Mouse (Mus musculus): ENCODE measurements around the gene Gnat1. TPM values are rescaled to one million over a fixed set of nuclear protein-coding genes. Genes with fewer than 3 reads are reported as not detected.
A peak's percentile ranks its signal among the peaks of the same experiment; 100 is the strongest.

Gene Gnat1
- total RNA-seq, 2 experiments from 2014 or later: not detected

DNA sequence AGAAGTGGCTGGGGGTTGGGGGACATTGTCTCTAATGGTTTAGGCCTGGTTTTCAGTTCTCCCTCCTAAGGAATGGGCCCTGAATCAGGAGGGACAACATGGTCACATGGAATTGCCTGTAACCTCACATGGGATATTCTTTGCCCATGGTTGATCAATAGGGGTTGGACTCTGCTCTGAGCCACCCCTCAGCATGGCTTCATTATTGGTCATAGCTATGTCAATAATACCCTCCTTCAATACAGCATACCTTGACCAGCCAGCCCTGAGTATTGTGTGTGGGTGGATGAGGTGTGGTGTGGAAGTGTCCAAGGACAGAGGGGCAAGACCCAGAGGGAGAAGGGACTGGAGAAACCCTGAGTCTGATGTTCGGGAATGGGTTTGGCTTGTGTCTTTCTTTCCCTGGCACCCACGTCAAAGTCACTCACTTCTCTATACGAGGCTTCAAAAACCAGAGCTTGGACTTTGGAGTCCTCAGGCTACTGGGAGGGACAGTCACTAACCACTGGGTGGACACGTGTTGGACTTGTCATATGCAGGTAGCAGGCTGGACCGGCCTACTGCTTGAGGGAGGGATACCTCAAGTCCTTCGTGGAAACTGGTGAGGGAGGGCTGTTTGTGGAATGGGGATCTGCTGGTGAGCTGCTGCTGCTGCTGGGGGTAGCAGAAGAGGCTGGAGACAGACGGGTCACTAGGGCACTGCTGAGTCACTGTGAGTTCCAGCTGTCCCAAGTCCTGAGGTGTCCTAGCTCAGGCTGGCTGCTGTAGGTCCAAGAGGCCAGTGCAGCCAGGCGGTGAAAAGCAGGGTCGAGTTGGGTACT is 4.7 kb downstream of the Gnat1 start:
- DNase-seq: no peak

DNA sequence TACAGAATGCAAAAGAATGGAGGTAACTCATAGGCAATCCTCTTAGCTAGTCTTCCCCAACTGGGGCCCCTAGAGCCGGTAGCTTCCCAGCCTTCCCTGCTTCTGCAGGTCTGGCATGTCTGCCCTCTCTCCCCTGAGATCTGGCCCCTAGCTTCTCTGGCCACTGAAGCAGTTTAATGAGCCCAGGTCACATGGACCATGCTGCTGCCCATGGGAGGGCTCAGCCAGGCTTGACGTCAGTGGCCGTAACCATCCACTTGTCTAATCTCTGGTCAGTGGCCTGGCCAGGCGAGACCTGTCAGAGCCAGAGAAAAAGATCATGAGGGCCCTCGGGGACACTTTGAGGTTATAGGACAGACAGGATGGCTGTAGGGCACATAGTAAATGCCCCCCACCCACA is 9.3 kb downstream of the Gnat1 start:
- DNase-seq: peak; percentile 70

DNA sequence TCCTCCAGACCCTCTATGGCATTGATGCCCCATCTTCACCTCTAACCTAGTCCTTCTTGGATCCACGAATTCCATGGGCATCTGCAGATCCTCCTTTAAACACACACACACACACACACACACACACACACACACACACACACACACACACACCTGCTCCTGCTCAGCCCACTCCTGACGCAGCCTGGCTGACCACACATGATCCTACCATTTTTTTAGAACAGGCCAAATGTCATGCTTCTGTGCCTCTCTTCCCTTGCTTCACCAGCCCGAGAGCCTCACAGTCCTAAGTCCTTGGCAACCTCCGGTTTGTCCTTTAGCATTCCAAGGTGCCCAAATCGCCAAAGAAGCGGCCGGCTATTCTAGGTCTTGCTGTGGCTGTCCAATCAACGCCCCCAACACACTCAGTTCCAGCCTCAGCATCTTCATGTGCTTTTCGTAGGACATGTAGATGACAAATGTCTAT is 10.0 kb downstream of the Gnat1 start, which contains the start of gene Slc38a3:
Slc38a3 (minus strand) TSS at position 51 of the 466 bp plus-strand sequence.
- DNase-seq: no peak

DNA sequence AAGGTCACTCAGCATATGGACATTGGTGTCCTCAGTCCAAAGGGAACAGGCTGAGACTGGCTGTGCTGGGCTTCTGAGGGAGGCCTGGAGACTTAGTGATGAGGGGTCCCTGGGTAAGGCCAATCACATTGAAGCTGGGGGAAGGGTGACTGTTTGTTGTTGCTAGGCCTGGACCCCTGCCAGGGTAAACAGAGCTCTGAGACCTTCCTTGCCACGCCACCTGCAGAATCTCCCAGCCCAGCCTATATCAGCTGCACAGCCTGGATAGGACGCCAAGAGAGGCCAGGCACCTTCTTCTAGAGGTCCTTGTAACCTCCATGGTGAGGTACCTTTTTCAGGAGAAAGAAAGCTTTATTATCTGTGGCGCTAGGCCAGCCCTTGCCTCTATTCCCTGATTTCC is 10.6 kb downstream of the Gnat1 start:
- DNase-seq: no peak

DNA sequence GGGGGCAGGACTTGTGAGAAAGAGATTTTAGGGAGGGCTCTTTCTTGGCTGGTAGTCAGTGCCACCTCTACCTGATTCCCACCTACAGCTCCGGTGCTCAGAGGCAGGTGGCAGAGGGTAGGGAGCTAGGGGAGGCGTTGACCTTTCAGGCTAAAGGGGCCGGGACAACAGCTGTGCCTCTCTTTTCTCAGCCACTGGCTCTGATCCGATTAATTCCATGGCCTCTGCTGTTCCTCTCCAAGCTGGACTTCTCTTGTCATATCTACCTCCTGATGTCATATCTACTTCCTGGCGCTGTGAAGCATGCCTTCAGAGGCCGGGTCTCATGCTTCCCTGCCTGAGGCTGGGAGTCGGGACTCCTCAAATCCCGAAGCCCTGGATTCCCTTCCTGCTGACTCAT is 11.5 kb downstream of the Gnat1 start:
- DNase-seq: no peak

DNA sequence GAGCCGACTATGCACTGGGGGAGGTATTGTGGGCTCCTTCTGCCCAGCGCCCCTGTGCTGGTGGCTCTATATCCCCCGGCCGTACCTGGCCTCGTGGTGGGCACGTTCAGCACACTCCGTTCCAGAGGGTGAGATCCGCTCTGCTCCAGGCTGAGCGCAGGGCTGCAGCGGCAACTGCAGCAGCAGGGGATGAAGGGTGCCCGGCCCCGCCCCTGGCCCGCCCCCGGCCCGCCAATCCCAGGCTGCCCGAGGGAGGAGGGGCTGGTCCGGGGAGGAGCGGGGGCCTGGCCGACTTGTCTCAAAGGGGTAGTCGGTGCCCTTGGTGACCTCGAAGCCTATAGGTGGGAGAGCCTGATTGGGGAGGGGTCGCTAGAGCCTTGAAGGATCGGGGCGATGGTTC is 12.3 kb downstream of the Gnat1 start:
- peak; percentile 87 for DNase-seq

DNA sequence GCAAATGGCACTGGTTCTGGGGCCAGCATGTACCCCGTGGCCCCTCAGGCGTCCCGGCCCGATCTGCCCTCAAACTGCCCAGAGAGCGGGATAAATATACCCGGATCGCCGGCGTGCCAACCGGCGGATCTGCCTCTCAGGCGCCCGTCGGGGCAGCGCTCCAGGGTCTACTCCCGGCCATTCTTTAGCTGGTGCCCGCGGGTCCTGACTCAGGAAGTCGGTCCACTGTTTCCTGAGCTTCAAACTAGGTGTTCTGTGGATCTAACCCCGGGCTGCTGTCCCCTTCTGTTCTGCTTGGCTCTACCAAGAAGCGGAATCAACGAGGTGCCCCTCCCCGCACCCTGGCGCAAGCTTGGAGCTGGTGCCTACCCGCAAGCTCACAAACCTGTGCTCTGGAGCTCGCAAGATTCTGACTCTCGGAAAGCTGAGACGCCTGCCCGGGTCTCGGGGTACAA is 12.7 kb downstream of the Gnat1 start:
- peak; percentile 85 for DNase-seq

DNA sequence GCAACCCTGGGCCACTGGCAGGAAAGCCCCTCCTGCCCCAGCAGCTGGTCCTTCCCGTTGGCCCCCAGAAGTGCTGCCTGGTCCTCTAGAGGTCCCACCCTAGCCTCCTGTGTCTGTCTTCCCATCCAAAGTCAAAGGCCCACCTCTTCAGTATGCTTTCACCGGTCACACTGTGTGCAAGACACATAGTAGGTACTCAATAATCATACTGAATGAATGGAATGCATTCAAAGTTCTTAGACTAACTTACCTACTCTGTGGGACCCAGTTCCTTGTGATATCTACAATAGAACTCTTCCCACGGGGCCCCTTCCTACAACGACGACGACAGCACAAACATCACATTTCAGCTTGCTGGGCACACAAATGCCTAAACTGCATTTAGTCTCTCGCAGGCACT is 14.2 kb downstream of the Gnat1 start:
- DNase-seq: no peak

DNA sequence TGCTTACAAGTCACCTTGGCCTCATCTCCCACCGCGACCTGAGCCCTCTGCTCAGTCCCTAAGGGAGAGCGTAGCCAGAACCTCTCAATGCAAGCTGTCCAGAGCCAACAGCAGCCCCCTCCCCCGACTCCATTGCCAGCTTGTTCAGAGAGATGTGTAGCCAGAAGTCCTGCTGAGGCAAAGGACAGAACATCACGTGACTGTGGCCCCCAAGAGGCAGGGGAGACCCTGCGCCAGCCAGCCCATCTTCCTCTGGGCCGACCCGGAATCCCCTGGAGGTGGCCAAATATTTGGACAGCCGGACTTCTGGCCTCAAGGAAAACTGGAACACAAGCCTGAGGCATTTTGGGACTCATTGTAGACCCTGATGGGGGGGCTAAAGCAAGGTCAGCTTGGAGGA is 16.0 kb downstream of the Gnat1 start:
- no peak for DNase-seq

DNA sequence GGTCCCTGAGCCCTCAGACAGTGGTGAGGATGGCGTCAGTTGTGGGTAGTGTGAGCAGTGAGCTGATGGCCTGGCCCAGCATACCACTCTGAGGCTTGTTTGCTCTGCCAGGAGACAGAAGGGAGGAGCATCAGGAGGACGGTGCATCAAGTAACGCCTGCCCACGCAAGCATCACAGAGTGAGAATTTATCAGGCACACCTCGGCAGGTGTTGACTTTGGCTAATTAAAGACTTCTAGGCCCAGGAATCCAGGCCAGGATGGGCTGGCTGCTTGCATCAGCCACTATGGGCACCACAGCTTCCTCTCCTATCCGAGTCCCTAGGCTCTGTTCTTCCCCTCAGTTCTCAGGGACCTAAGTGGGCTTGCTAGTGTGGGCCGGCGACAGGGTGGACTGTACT is 17.2 kb downstream of the Gnat1 start:
- no peak for DNase-seq

DNA sequence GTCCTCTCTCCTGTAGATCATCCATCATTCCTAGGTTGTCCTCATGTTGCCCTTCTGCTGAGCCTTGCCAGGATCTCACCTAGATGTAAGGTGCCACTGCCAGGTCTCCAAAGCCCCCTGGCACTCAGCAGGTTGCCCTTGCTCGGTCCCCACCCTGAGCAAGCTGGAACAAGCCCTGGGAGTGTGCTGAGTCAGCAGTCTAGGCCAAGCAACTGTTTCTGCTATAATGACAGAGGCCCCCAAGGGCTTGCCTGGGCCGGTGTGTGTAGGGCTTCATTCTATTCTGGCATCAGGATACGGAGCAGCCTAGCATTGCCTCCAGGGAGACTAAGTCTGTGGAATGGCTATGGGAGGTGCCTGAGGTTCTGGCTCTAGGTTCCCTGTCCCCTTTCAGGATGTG is 18.7 kb downstream of the Gnat1 start:
- DNase-seq: no peak

DNA sequence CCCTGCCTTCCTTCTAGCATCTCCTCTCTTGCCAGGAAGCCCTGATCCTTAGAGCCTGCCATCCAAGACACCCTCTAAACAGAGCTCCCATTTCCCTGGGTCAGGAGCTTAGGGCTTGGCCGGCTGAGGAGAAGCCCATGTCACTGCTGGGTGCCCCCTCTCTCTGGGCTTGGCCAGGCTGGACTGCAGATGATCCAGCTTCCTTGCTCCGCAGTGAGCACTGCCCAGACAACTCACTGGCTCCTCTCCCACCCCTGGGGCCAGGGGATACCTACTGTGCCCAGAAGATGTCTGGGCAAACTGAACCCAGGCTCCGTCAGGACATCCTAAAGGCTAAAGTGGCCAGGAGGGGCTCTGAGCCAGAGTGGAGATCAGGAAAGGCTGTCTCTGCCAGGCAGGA is 19.6 kb downstream of the Gnat1 start:
- DNase-seq: peak; percentile 57

DNA sequence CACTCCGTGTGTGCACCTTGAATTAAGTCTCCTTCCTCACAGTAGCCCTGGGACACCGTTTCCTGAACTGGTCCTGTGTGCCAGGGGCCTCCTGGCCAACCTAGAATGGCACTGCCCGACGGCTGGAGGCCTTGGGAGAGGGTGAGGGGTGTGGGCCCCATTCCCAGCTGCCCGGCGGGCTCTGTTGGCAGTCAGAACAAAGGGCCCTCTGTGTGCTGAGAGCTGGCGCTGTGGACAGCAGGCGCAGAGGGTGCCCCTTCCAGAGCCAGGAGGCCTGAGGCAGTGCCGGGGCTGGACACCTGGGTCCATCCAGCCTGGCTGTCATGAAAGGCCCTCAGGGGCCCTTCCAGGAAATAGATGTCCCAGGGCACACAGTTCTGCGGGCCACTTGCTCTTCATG is 20.0 kb downstream of the Gnat1 start:
- DNase-seq: no peak

DNA sequence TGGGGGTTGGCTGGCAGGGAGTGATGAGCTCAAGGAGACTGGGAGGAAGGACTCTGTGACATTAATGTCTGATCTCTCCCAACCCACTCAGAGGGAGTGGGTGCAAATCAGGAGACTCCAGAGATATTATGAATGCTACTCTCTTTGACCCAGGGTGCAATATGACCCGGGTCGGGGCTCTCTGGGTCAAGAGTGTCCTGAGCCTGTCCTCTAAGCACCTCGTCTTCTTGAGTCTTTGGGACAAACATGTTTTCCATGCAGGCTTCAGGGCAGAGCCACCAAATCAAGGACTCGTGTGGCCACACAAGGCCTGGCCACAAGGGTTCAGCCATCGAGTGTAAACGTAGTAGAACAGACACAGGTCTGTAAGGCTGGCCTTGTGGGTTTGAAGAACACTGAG is 21.4 kb downstream of the Gnat1 start:
- no peak for DNase-seq

DNA sequence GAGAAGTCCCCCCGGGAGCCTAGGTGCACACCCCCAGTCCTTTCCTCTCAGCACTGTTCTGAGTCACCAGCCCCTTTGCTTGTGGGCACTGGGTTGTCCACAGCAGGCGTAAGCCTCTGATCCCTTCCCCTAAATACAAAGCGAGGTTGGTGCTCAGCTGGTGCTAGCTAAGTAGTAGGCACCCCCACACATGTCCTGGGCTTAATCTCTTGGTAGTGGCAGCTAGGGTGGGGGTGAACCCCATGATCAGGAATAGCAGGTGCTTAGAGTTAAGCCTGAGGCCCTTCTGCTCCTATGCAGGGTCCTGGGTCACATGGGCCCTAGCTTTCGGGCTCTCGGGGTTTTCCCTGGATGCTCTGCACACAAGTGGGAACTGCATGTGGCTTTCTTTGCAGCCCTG is 22.4 kb downstream of the Gnat1 start:
- no peak for DNase-seq

DNA sequence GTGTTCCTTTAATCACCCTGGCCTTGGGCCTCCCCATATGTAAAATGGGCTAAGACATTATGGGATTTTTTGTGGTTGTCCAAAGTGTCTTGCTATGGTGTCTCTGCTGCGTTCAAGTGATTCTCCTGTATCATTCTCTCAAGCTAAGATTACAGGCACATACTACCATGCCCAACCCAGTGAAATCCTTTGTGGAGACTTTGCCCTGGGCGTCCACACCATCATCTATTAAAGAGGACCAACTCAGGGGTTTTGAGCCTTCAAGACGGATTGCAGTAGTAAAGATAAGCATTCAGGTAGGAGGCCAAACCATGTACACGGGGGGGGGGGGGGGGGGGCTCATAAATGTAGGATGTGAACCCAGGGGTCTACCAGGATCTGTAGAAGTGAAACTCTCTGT is 24.9 kb downstream of the Gnat1 start:
- DNase-seq: no peak

DNA sequence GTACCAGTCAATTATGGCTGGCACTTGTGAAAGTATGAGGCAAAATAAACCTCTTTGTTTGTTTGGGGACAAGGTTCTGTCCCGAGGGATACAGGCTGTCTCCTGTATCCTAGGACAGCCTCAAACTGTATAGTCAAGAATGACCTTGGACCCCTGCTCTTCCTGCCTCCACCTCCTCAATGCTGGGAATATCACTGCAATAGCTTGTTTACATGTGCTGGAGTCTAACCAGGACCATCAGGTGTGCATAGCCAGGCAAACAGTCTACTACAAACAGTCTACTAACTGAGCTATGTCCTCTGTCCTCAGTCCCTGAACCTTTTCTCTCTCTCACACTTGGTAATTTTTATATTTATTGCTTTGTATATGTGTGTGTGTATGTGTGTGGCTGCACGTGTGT is 26.0 kb downstream of the Gnat1 start:
- DNase-seq: no peak

DNA sequence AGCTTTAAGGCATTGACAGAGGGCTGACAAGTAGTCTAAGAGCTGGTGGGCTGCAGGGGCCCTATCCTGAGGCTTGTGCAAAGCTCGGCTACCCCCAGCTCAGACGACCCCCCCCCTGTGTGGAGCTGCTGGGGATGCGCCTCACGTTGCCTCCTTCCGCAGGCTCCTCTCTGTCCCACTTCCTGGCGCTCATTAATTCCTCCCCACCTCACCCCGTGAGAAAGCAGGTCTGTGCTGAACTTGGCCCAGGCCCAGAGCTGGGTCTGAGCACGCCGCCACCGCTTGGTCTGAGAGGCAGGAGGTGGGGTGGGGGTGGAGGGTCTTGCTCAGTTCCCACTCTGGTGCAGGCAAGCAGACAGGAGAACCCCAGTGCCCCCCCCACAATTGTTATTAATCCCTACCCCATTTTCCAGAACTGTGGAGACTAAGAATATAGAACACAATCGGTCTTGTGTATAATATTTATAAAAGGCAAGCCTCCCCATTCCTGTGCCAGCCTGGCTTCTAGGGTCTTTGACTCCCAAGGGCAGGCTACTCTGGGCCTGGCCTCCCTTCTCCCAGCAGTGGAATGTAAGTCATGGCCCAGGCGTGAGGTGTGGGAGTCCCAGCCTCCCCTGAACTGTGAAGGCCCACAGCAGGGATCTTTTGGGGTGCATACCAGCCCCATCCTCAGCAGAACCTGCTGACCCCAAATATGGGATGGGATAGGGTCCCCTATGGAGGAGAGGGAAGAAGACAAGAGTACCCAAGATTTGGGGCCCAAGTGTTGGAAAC is 28.6 kb downstream of the Gnat1 start:
- no peak for DNase-seq

DNA sequence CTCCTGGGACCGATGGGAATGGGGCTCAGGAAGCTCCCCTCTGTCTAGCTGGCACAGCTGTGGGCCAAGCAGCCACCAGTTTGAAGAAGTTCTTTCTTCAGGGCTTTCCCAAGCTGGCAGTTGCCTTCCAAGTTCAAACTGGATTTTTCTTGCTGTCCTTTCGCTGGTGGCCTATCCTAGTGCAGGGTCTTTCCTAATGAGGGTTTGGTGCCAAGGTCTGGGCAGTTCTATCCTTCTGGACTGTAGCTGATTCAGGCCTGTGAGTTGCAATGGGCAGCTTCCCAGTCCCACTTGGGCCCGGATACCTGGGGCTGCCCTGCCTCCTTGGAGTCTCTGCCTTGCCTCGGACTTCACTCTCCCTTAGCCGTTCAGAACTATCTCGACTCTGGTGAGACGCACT is 29.3 kb downstream of the Gnat1 start:
- no peak for DNase-seq

DNA sequence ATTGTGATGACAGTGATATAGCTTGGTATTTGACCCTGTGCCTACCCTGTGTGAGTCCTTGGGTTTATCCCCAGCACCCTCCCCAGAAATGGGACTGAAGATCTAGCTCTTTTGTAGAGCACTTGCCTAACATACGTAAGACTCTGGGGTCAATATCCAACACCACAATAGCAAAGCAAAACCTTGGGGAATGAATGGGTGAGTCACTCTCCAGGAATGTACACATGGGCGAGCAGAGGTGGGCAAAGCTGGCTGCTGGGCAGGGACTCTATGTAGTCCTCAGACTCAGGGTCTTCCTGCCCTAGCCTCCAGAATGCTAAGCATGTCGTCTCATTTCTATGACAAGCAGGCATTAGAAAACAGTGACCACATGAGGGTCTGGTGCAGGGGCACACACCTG is 30.7 kb downstream of the Gnat1 start:
- DNase-seq: no peak

DNA sequence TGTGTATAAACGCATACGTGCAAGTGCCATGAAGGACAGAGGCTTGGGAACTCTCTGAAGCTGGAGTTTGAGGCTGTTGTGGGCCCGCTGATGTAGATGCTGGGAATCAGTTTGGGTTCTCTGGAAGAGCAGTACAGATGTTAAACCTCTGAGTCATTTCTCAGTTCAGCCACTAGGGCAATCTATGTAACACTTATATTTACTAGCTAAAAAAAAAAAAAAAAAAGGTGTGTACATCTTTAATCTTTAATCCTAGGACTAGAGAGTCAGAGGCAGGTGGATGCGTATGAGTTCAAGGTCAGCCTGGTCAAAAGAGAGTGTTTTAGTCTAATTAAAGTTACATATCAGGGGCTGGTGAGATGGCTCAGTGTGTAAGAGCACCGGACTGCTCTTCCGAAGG is 32.5 kb downstream of the Gnat1 start:
- DNase-seq: no peak

DNA sequence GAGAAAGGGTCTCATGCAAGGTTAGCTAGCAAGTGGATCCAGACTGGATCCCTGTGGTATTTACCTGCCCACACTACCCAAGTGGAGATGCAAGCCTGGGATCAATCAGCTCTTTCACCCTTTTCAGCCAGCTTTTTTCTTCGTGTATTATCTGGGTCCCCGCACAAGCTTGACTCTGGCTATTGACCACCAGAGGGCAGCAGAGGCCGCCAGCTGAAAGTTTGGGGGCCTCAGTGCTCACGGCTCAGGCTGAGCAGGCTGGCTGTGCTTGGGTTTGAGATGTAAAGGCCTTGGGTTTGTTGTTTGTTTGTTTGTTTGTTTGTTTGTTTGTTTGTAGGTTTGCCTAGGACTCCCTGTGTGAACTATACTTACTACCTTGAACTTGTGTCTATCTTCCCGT is 33.9 kb downstream of the Gnat1 start:
- DNase-seq: no peak

DNA sequence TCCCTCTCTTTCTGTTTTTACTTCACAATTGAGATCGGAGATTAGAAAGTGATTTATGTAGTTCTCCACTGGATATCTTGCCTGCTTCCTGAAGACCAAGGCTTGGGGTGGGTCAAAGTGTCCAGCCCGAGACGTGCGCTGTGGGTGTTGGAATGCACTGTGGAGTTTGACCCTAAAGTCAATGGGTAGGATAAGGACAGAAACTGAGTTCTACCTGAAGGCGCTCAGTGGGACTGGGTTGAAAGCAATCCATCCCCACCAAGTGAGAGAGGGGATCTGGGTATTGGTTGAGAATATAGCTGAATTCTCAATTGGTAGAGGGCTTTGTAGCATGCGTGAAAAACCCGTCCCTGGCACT is 34.4 kb downstream of the Gnat1 start:
- DNase-seq: no peak

All from gastrocnemius, postnatal 25 days (tissue).